Mouse (Mus musculus) fibroblast of lung, adult 2 months (primary cell): ENCODE results near the gene Thsd4.

ENCODE experiments used
- DNase-seq: peaks from one replicate; pipeline ENCODE4 v3.0.0-alpha.2; 2011; ENCODE audit warnings: low read depth

Thsd4 gene

DNA sequence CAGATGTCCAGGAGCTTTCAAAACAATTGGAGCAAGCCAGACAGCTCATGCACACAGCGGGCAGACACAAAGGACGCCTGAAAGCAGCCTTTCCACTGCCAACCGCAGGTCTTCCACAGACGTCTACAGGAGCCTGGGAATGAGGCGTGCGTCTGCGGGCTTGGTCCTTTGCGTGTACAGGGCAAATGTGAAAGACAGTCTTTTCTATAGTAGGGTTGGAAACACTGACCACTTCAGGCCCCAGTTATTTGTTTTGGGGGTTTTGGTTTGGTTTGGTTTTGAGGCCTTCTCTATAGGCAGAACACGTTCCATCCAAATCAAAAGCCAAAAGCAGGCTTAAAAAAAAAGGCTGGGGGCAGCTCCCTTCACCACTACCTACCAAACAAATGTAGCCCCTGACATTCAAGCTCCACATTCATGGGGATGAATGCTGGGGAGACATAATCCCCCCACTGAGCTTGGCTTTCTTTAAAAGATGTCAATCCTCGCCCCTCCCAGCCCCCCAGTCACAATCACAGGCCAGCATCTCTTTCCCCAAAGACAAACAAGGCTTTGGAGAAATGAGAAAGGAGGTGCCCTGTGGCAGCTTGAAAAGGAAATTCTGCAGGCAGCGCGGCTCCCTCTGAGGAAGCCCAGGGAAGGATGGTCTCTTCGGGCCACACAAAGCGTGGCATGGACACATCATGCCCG is 255.1 kb downstream of the Thsd4 start:
- DNase-seq, result no peak

DNA sequence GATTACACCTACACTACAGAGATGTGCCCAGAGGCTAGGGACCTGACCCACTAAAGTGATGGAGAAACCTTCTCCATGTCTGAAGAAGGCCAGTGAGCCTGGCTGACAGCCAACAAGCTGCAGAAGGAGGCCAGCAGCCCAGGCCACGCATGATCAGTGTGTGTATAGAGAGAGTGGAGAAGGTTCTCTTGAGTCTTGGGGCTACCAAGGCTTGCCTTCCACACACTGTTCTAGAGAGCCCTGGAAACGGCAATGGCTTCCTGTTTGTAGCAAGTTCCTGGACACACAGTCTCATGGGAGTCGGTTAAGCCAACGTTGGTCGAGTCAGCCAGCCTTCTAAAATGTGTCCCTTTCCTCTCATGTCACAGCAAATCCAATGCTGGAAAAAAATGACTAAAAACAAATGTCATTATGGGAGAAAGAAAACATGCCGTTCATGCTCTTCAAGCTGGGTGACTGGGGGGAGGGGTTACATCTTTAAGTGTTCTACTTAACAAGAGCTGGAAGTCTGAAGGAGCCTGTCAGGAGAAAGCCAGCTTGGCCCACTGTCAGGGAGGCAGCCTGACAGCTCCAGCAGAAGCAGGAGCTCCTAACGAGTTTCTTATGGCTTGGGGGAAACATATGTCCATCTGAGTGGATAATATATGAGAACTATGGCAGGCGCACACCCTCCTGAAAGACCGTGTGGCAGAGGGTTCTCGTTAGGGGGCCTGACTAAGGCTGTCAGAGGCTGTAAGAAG is 257.1 kb downstream of the Thsd4 start:
- no peak for DNase-seq

DNA sequence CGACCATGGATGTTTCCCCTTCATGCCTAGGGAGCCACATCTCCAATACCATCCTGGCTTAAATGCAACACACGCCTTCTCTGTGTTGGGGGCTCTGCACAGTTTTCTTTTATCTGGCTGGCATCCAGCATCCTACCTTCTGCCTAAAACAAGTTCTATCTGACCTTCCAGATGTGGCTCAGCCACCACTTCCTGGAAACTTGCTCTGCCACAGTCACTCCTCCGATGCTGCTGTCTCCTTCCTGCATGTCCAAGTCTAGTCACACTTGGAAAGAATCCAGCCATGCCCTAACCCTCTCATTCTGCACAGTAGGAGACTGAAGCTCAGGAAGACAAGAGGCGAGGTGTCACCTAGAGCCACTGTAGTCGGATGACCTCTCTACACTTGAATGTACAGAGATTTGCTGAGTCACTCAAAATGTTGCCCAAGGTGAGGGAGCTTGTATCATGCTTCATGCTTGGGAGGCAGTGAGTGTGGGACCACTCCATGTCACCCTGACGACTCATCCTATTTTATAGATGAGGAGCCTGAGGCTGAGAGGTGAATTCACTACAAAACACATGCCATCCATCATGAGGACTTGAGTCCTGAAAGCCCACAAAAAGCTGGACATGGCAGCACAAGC is 259.2 kb downstream of the Thsd4 start:
- no peak for DNase-seq

DNA sequence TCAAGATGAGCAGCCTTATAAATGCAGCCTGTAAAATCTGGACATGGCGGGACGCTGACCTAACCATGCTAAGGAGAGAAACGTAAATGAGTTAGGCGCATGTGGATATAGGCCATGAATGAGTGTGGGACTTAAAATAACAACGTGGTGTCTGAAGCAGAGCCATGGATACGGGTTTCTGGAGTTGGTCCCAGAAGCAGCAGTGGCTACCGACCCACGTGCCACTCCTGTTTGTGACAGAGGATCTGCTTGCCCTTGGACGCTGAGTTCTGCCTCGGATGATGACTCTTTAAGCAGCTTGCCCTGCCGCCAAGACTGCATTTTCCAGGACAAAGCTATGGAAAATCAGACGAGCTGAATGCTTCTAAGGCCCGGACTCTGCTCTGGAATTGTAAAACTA is 262.2 kb downstream of the Thsd4 start:
- no peak for DNase-seq

DNA sequence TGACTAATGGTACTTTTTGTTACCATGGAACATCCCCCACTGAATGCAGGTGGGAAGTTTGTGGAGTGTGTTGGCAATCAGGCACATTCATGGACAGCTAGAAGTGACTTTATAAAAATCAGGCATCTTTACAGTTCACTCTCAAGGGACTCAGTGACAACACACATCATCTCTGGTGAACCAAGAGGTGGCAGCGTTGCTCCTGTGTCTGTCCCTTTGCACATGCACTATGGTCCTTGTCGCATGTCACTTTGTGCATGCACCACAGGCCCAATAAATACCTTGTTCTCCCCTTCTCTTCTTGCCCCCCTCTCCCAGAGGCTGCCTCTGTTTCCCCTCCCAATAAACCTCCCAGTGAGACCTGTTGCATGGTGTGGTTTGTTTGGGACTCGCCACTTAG is 270.1 kb downstream of the Thsd4 start:
- DNase-seq, result no peak

DNA sequence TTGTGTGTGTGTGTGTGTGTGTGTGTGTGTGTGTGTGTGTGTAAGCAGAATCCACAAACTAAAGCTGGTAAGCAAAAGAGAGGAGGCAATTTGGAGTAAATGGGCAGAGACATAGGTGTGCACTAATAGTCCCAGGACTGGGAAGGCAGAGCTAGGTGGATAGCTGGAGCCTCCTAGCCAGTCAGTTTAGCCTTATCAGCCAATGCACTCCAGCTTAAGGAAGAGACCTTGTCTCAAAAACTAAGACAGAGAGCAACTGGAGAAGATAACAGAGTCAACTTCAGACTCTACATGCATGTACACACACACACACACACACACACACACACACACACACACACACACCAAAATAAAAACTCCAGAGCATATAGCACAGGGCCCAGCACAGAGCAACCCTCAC is 271.4 kb downstream of the Thsd4 start:
- DNase-seq, result no peak

DNA sequence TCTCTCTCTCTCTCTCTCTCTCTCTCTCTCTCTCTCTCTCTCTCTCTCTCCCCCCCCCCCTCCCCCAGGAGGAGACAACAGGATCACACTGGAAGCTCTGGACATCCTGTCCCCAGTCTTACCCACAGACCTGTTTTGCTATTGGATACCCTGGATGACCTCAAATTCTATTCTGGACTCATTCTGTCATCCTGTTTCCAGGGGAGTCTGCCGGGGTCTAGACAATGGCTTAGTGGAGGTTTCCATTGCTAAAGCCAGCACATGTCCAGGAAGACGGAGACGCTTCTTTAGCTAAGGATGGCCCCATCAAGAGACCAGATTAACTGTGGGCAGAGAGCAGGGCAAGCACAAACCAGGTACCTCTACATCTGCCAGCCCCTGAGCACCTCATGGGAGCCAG is 273.8 kb downstream of the Thsd4 start:
- DNase-seq, result no peak

DNA sequence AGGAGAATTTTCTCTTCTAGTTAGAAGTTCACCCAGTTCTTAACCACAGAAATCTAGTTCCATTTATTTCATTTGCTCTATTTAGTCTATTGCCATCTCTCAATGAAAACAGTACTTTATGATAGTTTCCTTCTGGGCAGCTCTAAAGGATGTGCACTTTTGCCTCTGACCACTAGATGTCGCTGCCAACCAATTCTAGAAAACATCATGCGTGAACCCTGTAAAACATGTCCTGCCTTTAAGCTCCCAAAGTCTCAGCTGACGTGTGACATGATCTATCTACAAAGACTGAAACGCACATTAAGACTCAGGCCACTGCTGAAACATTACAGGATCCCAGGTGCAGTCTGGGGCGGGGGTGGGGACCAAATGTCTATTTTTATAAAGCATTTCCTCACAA is 276.9 kb downstream of the Thsd4 start:
- no peak for DNase-seq

DNA sequence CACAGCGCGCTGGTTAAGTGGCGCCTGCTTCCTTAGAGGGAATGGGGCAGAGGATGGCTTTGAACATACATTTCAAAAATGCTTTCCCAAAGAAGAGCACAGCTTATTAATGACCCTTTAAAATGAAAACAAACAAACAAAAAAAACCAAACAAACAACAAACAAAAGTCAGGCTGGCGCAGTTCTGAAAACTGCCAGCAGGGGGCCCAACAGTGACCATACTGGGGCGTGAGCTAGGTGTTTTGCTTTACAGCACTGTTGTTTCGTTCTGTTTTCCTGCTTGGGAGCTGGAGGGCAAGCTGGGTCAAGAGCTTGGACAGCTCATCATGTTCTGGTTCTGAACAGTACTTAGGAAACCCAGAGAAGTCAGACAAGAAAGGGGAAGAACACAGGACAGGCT is 278.3 kb downstream of the Thsd4 start:
- no peak for DNase-seq

DNA sequence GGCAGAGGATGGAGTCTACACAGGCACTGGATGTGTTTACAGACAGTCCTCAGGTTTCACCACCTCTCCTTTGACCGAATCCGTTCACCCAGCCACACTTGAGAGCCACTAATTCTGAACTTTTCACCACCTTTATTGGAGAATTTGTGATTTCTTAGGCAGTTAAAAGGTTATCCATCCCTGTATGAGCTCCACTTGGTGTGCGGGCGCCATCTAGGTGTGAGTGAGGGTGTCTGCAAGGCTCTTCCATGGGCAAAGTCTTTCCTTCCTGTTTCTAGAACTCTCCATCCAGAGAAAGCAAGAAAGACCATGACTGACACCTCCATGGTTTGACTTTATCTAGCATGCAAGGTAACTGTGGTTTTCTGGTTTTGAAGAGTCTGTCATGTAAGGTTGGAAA is 284.2 kb downstream of the Thsd4 start:
- DNase-seq, result no peak

DNA sequence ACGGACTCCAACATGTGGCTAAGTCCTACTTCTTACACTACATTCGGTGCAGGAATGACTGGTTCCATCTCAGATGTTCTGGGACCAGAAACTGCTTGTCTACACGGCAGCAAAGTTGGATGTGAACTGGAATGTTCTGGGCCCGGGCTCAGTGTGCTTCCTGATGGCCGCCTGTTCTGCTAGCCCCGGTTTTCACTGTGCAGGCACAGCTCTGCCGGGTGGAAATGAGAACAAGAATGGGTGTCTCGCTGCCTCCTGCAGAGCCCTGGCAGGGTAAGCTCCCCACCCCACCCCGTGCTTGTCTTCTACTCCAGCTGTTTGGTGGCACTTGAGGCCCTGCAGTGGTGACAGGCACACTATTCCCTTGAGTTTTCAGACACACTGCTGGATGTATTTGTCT is 285.7 kb downstream of the Thsd4 start:
- no peak for DNase-seq

DNA sequence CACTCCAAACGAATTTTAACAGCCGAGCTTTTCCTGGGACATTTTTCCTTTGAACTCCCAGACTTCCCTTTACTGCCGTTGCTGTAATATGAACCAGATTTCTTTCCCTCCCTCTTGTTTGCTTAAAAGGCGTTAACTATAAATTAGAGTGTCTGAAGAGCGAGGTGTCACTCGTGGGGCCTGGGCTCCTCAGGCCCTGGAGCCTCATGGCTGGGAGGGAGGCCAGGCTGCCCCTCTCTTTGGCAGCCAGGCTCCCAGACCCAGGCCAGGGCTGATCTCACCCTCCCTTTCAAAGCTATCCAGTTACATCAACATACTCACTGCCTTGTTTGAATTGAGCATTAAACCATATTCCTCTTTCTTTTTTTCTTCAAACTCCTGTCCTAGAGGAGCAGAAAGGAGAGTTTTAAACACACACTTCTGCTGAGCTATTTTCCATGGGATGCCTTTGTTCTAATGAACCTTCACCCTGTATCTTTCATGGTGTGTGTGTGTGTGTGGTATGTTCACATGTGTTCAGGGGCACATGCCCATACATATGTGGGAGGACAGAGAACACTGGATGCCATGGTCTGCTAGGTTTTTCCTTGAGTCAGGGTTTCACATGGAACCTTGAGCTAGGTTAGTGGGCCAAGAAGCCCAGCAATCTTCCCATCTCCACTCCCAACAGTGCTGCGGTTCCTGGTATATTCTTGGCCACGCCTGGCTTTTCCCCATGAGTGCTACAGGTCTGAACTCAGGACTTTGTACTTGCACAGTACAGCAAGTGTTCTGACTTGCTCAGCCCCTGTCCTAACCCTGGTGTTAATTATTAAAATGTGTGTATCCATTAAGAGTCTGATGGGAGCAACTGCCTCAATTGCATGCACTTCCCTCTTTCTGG is 287.4 kb downstream of the Thsd4 start:
- peak; percentile 45 for DNase-seq

DNA sequence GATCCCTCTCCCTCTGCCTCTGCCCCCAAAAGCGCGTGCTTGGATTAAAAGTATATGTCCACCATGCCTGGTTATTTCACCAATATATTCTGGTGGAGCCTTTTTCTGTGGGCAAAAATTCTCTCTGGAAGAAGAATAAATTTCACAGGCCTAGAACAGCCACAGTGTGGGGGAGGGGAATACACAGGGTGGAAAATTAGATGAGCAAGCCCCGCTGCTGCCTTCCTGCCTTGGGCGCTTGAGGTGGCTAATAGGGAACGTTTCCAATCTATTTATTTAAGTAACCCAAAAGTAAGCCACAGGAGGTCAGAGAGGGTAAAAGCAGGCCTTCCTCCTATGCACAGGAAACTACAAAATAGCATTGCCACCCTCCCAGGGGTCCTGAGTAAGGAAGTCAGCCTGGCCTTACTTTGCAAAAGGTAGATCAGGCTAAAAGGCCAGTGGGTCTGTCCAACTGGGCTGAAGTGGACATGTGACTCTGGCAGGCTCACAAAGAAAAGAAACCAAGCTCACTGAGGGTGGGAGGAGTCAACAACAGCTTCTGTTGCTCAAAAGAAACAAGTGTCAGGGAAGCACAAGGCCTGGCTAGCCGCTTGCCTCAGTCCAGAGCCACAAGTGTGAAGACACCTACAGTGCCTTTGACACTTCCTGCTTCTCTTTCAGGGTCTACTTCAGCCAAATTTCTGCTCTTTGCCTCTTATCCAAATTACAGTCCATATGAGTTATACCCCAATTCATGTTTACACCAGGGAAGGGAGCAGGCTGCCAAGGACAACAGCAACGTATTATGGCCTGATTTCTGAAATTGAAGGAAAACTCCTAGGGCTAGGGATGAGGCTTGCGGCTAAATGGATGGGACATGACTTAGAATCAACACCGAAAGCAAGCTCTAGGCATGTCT is 289.6 kb downstream of the Thsd4 start:
- no peak for DNase-seq

DNA sequence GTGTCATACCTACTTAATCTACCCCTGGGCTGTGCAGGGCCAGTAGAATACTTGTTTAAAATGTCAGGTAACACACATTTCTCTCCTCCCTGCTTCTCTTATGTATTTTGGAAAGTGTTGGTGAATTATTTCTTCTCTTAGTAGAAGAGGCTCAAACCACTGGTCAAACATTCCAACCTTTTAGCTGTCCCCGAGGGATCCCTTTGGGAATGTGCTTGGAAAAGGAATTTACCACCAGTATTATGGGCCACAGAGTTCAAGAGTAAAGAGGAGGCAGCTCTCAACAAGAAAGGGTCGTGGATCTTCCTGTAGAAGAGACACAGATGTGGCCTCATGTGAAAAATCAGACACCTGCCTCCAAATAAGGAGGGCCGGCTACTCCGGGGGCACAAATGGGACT is 292.4 kb downstream of the Thsd4 start:
- DNase-seq, result no peak

DNA sequence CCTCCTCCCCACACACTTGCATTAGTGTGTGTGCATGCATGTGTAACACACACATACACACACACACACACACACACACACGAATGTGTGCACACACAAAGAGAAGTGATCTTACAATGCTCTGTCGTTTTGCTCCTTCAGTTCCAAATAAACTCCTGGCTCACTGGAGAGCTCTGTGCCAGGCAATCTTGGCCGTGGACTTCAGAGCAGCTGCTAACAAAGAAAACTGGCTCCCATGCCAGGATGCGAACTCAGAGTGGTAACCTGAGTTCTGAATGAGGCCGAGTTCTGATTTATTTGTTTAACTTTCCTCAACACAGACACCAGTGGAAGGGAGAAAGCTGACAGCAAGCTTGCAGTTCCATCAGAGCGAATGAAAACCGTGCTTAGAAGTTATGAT is 294.1 kb downstream of the Thsd4 start:
- no peak for DNase-seq

DNA sequence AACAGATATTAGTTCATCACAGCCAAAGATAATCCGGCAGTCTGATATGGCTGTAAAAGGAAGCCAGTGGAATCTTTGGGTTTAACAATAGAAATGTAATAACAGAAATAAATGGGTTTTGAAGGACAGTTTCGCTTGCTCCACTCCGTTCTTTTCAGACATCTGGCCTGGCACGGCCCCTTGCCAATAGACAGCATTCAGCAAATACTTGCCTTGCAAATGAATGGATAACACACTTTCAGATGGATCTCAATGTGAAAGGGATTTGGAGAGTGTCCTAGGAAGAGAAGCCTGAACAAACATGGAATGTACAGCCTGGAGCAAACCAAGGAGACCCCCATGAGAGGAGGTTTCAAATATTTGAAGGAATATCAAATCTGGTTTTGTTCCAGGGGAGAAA is 295.2 kb downstream of the Thsd4 start:
- DNase-seq, result no peak

DNA sequence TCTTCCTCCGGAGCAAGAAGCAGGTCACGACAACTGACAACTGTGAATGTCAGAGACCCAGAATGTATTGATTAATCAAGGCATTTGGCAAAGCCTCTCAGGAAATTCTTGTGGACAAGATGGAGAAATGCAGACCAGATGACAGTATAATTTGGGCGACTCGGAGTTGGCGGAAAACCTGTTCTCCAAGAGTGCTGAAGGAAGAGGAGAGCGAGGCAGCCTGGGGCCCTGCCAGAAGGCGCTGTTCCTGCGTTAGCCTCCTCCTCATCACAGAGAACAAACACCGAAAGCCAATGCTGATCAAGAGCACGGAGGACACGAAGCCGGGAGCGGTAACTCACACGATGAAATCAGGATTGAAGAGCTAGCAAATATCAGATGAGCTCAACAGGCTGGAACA is 295.7 kb downstream of the Thsd4 start:
- DNase-seq, result peak; percentile 56

DNA sequence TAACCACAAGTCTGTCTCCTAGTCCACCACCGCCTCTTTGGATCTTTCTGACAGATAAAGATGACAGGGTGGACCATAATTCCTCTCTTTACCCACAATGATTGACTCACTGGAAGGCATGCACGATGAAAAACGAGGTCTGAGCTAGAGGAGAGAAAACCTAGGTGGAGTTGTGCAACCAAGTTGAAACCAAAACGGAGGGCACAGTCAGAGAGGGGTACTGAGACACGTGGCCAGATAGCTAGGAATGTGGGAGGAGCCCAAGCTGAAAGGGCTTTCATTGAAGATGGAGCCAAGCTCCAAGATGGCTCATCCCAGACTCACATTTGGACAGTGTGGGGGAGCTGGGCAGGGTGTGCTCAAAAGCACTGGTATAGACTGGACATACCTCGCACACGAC is 296.4 kb downstream of the Thsd4 start:
- DNase-seq, result no peak

DNA sequence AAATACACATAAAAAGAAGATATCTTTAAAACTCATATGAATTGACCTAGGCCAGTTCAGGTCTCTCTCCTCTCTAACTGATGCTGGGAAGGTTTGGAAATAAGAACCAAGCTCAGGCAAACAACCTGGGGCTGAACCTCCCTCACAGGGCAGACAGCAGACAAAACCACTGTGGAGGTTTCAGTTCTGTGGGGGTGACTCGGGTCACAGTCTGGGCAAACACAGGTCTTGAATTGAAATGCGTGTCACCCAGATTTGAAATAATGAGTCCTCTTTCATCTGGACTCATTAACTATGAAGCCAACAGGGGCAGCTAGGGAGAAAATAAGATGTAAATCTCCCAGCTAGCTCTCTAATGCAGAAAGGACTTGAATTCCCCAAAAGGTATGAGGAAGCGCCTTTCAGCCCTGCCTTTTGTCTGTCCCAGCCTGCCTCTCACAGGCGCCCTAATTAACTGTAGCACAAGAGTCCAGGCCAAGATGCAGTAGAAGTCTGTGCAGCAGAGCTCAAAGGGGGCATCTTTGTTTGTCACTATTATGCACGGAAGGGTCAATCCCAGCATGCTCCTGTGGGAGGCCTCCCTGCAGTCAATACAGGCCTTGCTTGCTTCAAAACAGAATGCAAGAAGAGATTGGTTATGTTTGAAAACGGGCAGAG is 297.7 kb downstream of the Thsd4 start:
- DNase-seq, result no peak

DNA sequence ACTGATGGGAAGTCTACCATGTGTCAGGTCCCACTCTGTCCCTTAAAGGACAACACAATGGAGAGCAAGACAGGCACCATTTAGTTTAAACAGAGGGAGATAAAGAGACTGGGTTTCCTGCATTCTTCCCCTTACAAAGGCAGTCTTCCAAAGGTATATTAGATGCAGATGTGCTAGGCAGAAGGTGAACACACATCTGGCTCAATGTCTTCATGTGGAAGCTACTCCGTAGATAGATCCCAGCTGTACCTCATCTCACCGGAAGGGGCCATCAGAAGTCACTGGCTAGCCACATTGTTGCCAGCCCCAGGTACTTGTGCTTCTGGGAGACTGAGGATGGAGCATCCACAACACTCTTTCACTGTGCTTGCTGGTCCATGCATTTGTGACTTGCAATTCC is 301.4 kb downstream of the Thsd4 start:
- no peak for DNase-seq

DNA sequence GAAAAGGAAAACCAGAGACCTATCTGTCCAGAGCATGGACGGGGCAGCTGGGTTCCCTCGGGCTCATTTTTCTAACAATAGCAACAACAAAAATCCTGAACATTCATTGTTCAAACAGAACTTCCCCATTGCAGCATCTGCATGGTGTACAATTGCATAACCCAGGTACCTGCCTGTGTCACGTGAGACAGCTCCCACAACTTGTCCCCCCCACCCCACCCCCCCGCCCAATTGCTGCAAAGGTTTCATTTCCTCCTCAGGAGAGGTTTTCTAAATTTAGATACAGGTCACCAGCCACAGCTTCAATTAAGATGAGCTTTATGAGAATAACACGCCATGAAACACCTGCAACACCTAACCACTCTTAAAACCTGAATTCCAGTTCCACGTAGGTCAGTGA is 303.4 kb downstream of the Thsd4 start:
- no peak for DNase-seq
